Mouse (Mus musculus): Measurements from ENCODE around the gene Lrrc36. TPM values are rescaled to one million over a fixed set of nuclear protein-coding genes. Genes with fewer than 3 reads are reported as not detected.

Lrrc36 gene
- polyA plus RNA-seq, 1 experiment: 3.0 TPM

DNA sequence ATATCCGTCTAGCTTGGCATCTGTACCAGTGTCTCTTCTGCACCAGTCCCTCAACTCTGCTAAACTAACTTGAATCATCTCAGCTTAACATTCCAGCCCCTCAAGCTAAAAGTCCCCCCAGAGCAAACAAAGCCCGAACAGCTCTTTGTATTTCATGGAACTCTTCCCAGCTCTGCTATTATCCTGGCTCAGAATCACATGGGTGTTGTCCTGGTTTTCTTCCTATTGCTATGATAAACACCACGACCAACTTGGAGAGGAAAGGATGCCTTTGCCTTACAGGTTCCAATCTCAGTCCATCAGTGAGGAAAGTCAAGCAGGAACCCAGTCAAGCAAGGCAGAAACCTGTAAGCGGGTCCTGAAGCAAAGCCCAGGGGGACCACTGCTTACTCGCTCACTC is 20.1 kb downstream of the Lrrc36 start:
- TF ChIP-seq CTCF (IDR thresholded peaks at IDR 0.05; ENCODE audit: control insufficient read depth, insufficient read depth, low read length): no peak
- TF ChIP-seq POLR2A (IDR thresholded peaks at IDR 0.05; ENCODE audit: borderline replicate concordance, control insufficient read depth, low read depth, low read length): no peak
- Histone ChIP-seq H3K4me1 (ENCODE audit: control insufficient read depth, insufficient read depth, low read length) (no peaks in the 10 kb centered on the region), H3K4me3 (replicated peaks; ENCODE audit: control insufficient read depth, low read depth, low read length) (no peak overlapping the region), H3K27ac (ENCODE audit: control insufficient read depth, insufficient read depth, low read depth, low read length, poor library complexity) (no peak overlapping the region)
- WGBS: 70% methylated on average over 5 of the region's 5 CpGs

DNA sequence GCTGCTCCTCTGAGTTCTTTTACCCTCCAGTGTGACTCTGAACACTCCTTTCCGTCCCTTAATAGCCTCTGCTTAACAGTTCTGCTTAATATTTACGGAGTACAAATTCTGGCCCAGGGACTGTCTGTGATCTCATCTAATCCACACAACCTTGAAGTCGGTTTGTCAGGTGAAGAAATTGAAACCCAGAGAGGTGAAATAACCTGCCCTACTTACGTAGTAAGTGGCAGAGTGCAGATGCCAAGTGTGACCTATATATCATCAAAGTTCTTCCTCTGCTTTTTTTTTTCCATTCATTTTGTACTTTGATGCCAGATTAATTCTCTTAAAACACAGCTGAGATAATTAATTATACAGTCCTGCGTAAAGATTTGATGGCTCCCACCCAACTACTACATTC is 20.8 kb downstream of the Lrrc36 start:
- no peak overlapping the region for H3K4me3 ChIP-seq (replicated peaks; ENCODE audit: control insufficient read depth, low read depth, low read length)
- 78% methylated on average over 5 of the region's 5 CpGs for WGBS
- no peaks in the 10 kb centered on the region for H3K4me1 ChIP-seq (ENCODE audit: control insufficient read depth, insufficient read depth, low read length)
- H3K27ac ChIP-seq (ENCODE audit: control insufficient read depth, insufficient read depth, low read depth, low read length, poor library complexity): no peak overlapping the region
- TF ChIP-seq CTCF (IDR thresholded peaks at IDR 0.05; ENCODE audit: control insufficient read depth, insufficient read depth, low read length) (no peak), POLR2A (IDR thresholded peaks at IDR 0.05; ENCODE audit: borderline replicate concordance, control insufficient read depth, low read depth, low read length) (no peak)

DNA sequence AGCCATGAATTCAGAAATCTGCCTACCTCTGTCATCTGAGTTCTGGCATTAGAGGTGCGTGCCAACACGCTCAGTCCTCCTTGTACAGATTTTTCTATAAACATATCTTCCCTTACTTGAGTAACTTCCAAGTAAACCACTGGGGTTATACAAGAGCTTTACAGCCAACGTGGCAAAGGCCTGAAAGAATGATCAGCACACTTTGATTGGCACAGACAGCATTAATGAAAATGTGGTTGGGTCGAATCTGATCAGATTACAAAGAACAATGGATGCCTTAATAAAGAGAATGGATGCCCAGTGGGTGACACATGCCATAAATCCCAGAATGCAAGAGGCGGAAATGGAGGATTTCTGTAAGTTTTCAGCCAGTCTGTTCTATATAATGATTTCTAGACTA is 22.8 kb downstream of the Lrrc36 start:
- WGBS: 76% methylated on average over 5 of the region's 5 CpGs
- no peaks in the 10 kb centered on the region for H3K4me1 ChIP-seq (ENCODE audit: control insufficient read depth, insufficient read depth, low read length)
- no peak overlapping the region for H3K27ac ChIP-seq (ENCODE audit: control insufficient read depth, insufficient read depth, low read depth, low read length, poor library complexity)
- H3K4me3 ChIP-seq (replicated peaks; ENCODE audit: control insufficient read depth, low read depth, low read length): no peak overlapping the region
- TF ChIP-seq POLR2A (IDR thresholded peaks at IDR 0.05; ENCODE audit: borderline replicate concordance, control insufficient read depth, low read depth, low read length) (no peak), CTCF (IDR thresholded peaks at IDR 0.05; ENCODE audit: control insufficient read depth, insufficient read depth, low read length) (no peak)

DNA sequence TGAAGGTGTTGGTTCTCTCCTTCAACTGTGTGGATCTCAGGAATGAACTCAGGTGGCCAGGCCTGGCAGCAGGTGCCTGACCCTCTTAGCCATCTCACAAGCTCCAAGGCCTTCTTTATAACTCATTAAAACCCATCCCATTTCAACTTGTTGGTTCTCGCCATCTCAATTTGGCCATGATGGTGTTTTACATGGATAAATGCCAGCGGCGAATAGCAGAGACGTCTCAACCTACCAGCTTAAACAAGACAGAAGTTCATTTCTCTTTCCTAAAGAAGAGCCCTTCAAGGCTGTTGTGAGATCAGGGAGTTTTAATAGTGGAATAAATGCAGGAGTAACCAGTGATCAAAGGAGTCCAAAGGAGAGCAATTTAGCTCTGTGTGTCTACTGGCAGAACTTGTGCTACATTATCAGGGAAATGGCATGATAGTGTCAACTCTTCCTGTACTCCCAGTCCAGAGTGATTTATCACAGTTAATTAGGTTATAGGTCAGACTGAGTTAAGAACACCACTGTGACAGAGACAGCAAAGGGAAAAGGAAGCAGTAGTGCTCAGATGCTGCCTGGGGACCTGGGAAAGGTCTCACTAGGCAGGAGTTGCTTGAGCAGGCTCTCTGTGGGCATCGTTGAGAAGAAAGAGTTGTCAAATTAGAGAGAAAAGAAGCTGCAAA is 23.8 kb downstream of the Lrrc36 start:
- H3K4me3 ChIP-seq (replicated peaks; ENCODE audit: control insufficient read depth, low read depth, low read length): no peak overlapping the region
- 82% methylated on average over 5 of the region's 5 CpGs for WGBS
- H3K4me1 ChIP-seq (ENCODE audit: control insufficient read depth, insufficient read depth, low read length): no peaks in the 10 kb centered on the region
- no peak overlapping the region for H3K27ac ChIP-seq (ENCODE audit: control insufficient read depth, insufficient read depth, low read depth, low read length, poor library complexity)
- TF ChIP-seq CTCF (IDR thresholded peaks at IDR 0.05; ENCODE audit: control insufficient read depth, insufficient read depth, low read length) (no peak), POLR2A (IDR thresholded peaks at IDR 0.05; ENCODE audit: borderline replicate concordance, control insufficient read depth, low read depth, low read length) (no peak)

DNA sequence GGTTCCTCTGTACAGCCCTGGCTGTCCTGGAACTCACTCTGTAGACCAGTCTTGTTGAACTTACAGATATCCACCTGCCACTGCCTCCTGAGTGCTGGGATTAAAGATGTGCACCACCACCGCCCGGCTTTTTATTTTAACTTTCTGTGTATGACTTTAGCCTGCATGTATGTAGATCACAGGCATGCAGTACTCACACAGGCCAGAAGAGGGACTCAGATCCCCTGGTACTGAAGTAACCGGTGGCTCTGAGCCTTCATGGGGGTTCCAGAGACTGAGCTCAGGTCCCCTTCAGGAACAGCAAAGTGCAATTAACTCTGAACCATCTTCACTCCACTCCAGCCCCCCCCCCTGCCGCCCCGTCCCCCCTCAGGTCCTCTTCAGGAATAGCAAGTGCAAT is 25.5 kb downstream of the Lrrc36 start:
- Histone ChIP-seq H3K27ac (ENCODE audit: control insufficient read depth, insufficient read depth, low read depth, low read length, poor library complexity) (no peak overlapping the region), H3K4me3 (replicated peaks; ENCODE audit: control insufficient read depth, low read depth, low read length) (no peak overlapping the region), H3K4me1 (ENCODE audit: control insufficient read depth, insufficient read depth, low read length) (no peaks in the 10 kb centered on the region)
- TF ChIP-seq CTCF (IDR thresholded peaks at IDR 0.05; ENCODE audit: control insufficient read depth, insufficient read depth, low read length): peak; percentile 47; the same call in 1 of the 2 replicates
- TF ChIP-seq POLR2A (IDR thresholded peaks at IDR 0.05; ENCODE audit: borderline replicate concordance, control insufficient read depth, low read depth, low read length): no peak
- 58% methylated on average over 5 of the region's 5 CpGs for WGBS

DNA sequence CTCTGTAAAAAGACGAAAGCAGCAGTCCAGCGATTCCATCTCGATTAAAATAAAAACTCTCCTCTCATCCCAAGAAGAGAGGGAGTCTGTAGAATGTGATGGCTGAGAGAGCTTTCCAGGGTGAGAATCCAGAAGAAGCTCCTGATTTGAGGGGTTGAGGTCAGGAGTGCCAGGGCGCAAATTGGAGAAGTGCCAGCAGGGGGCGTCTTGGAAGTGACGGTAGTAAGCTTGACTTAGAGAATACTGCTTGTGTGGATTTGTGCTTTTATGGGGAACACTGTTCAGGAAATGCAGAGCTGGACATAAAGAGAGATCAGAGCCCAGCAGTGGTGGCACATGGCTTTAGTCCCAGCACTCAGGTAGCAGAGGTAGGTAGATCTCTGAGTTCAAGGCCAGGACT is 28.1 kb downstream of the Lrrc36 start:
- Histone ChIP-seq H3K4me3 (replicated peaks; ENCODE audit: control insufficient read depth, low read depth, low read length) (no peak overlapping the region), H3K27ac (ENCODE audit: control insufficient read depth, insufficient read depth, low read depth, low read length, poor library complexity) (no peak overlapping the region), H3K4me1 (ENCODE audit: control insufficient read depth, insufficient read depth, low read length) (no peaks in the 10 kb centered on the region)
- TF ChIP-seq POLR2A (IDR thresholded peaks at IDR 0.05; ENCODE audit: borderline replicate concordance, control insufficient read depth, low read depth, low read length) (no peak), CTCF (IDR thresholded peaks at IDR 0.05; ENCODE audit: control insufficient read depth, insufficient read depth, low read length) (peak; percentile 48; the same call in 1 of the 2 replicates)
- 12% methylated on average over 6 of the region's 6 CpGs for WGBS

DNA sequence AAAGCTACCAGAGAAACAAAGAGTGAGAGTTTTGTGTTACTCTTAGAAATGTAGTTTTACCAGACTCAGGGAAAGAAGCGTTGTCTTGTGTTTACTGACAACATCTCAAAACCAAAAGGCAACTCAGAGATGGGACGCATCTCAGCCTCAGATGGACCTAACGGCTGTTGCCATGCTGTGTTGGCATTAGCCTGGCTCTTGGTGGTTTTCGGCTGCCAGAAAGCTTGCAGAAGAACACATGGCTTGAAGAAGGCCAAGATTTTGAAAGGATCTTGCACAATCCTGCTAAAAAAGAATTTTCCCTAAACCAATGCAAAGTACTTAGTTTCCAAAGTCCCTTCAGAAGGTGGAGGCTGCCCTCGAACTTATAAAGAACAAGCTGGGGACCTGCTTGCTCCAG is 29.3 kb downstream of the Lrrc36 start:
- Histone ChIP-seq H3K4me3 (replicated peaks; ENCODE audit: control insufficient read depth, low read depth, low read length) (no peak overlapping the region), H3K4me1 (ENCODE audit: control insufficient read depth, insufficient read depth, low read length) (no peaks in the 10 kb centered on the region), H3K27ac (ENCODE audit: control insufficient read depth, insufficient read depth, low read depth, low read length, poor library complexity) (no peak overlapping the region)
- no peak for TF ChIP-seq POLR2A (IDR thresholded peaks at IDR 0.05; ENCODE audit: borderline replicate concordance, control insufficient read depth, low read depth, low read length)
- no peak for TF ChIP-seq CTCF (IDR thresholded peaks at IDR 0.05; ENCODE audit: control insufficient read depth, insufficient read depth, low read length)
- WGBS: 78% methylated on average over 5 of the region's 5 CpGs

DNA sequence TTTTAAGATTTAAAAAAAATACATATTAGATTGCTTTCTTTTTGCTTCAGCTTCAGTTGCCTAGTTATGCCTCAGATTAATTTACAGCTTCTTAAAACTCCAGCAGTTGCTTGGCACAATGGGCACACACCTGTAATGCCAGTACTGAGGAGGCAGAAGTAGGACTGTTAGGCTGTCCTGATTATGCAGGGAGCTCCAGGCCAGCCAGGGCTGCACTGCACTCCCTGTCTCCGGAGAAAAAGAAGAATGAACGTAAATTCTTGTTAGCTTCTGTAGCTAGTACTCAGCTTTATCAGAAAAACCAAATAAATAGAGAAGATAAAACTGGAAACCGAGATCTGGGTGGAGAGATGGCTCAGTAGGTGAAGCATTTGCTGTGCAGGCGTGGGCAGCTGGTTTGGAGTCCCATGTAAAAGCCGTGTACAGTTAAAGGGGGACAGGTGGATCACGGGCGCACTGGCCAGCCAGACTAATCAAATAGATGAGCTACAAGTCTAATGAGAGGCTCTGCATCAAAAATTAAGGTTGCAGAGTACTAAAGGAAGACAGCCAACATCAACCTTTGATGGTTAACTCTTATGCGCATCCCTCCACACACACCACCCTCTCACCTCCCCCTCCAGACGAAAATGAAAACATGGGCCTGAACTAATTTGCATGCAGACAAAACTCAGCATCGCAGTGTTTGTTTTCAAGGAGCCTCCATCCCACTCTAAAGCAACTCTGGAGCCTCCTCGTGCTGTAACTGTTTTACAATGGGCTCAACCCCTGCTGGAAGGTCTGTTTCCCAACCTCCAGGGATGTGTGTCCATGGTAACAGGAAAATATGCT is 32.1 kb downstream of the Lrrc36 start:
- WGBS: 66% methylated on average over 11 of the region's 11 CpGs
- Histone ChIP-seq H3K4me3 (replicated peaks; ENCODE audit: control insufficient read depth, low read depth, low read length) (no peak overlapping the region), H3K4me1 (ENCODE audit: control insufficient read depth, insufficient read depth, low read length) (no peaks in the 10 kb centered on the region), H3K27ac (ENCODE audit: control insufficient read depth, insufficient read depth, low read depth, low read length, poor library complexity) (no peak overlapping the region)
- no peak for TF ChIP-seq POLR2A (IDR thresholded peaks at IDR 0.05; ENCODE audit: borderline replicate concordance, control insufficient read depth, low read depth, low read length)
- TF ChIP-seq CTCF (IDR thresholded peaks at IDR 0.05; ENCODE audit: control insufficient read depth, insufficient read depth, low read length): no peak

All from bone marrow, adult 2 months (tissue).